Mouse (Mus musculus): ENCODE measurements around the gene Rnpepl1. TPM values are rescaled to one million over a fixed set of nuclear protein-coding genes. Genes with fewer than 3 reads are reported as not detected.

Rnpepl1 gene
- polyA plus RNA-seq, 1 experiment from 2014 or later = 15.5 TPM

DNA sequence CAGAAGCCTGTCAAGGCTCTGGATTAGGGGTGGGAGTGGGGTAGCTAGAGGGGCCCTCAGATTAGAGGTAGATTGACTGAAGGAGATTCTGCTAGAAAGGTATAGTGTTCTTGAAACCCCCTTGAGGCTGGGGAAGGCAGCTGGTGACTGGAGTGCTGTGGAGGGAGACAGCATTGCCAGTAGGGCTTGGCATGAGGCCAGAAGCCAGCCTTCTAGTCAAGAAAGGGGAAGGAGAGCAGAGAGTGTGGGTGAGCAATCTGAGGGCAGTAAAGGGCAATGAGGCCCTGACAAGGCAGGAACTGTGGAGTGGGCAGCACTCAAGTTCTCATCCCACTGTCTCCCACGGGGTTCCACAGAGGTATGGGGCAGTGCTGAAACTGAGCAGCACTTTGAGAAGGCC is 62.3 kb downstream of the Rnpepl1 start:
- H3K27ac ChIP-seq (ENCODE audit: low read depth, low read length) = no peak overlapping the region
- H3K4me2 ChIP-seq (ENCODE audit: low read length) = no peak overlapping the region
- ATAC-seq (no peak), DNase-seq (ENCODE audit: low spot score) (peak; percentile 62)
- H3K36me3 ChIP-seq (ENCODE audit: control insufficient read depth, insufficient read depth, low read length) = no peaks in the 10 kb centered on the region
- no peaks in the 10 kb centered on the region for H3K27me3 ChIP-seq (replicated peaks; ENCODE audit: control insufficient read depth, insufficient read depth, low read length)
- H3K9me3 ChIP-seq (replicated peaks; ENCODE audit: control insufficient read depth, low read length) = no peaks in the 10 kb centered on the region
- no peak overlapping the region for H3K4me3 ChIP-seq (ENCODE audit: low read depth, low read length)
- no peak overlapping the region for H3K9ac ChIP-seq (ENCODE audit: low read length)
- H3K4me1 ChIP-seq (ENCODE audit: control insufficient read depth, insufficient read depth, low read length) = no peaks in the 10 kb centered on the region
- 79% methylated on average over 1 of the region's 1 CpGs for WGBS

Other genes starting within 250 kb of the Rnpepl1 start
- gene Gpc1, start 79.1 kb upstream of the Rnpepl1 start, polyA plus RNA-seq (2014; fragmentation: Nextera tagmentation; extraction: Ambion mirVana) = 58.4 and 66.8 TPM in 2 replicates
- 1.5 and 2.4 TPM in 2 replicates for gene Ankmy1, start 7.9 kb upstream of the Rnpepl1 start, polyA plus RNA-seq (2014; fragmentation: Nextera tagmentation; extraction: Ambion mirVana)
- gene Dusp28, start 3.8 kb upstream of the Rnpepl1 start, polyA plus RNA-seq (2014; fragmentation: Nextera tagmentation; extraction: Ambion mirVana) = 12.2 and 12.7 TPM in 2 replicates
- 40.2 and 52.8 TPM in 2 replicates for gene Capn10, start 23.6 kb downstream of the Rnpepl1 start, polyA plus RNA-seq (2014; fragmentation: Nextera tagmentation; extraction: Ambion mirVana)
- 0.29 and 0.33 TPM in 2 replicates for gene Gpr35, start 40.1 kb downstream of the Rnpepl1 start, polyA plus RNA-seq (2014; fragmentation: Nextera tagmentation; extraction: Ambion mirVana)
- not detected in 2 replicates for gene Aqp12, start 95.6 kb downstream of the Rnpepl1 start, polyA plus RNA-seq (2014; fragmentation: Nextera tagmentation; extraction: Ambion mirVana)
- gene Kif1a, start 191.2 kb downstream of the Rnpepl1 start, polyA plus RNA-seq (2014; fragmentation: Nextera tagmentation; extraction: Ambion mirVana) = 182 and 247 TPM in 2 replicates
- not detected in 2 replicates for gene Agxt, start 224.5 kb downstream of the Rnpepl1 start, polyA plus RNA-seq (2014; fragmentation: Nextera tagmentation; extraction: Ambion mirVana)